Mouse (Mus musculus) urinary bladder, postnatal 36 days (tissue): Measurements from ENCODE around the gene Snx9.

ENCODE experiments used
- DNase-seq, 2 experiments: peaks; one replicate each; pipeline ENCODE4 v3.0.0; 2022; ENCODE audit warnings: low spot score in 2 of 2, mixed read lengths in 1 of 2

Gene Snx9

DNA sequence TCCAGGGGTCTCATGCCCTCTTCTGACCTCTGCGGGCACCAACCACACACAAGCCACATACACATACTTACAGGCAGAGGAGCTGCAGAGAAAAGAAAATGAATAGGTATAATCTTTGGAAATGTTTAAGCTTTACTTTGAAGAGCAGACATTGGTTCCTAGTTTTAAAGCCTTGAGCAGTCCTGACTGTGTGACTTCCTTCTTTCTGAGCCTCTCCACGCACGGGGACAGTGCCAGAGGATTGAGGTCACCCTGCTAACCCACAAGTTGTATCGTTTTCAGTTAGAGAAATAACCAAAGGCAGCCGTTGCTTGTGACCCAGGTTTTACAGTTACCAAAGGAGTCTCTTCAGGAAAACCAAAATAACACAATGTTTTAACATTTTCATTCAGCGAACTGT, 87.9 kb downstream of the Snx9 start:
- DNase-seq = no peak

DNA sequence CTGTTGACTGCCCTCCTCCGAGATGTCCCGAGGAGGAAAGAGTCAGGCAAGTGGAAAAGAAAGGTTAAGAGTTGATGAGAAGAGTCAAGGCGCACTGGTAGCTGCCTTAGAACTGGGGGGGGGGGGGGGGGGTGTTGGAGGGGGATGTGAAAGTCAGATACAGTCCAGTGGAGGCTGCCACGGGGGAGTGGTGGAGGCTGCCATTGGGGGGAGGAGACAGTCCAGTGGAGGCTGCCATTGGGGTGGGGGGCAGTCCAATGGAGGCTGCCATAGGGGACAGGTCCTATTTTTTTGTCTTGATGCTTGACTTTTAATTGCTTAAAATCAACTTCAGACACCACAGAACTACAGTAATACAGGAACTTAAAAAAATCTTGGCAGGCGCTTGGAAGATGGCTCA, 91.0 kb downstream of the Snx9 start:
- no peak for DNase-seq

DNA sequence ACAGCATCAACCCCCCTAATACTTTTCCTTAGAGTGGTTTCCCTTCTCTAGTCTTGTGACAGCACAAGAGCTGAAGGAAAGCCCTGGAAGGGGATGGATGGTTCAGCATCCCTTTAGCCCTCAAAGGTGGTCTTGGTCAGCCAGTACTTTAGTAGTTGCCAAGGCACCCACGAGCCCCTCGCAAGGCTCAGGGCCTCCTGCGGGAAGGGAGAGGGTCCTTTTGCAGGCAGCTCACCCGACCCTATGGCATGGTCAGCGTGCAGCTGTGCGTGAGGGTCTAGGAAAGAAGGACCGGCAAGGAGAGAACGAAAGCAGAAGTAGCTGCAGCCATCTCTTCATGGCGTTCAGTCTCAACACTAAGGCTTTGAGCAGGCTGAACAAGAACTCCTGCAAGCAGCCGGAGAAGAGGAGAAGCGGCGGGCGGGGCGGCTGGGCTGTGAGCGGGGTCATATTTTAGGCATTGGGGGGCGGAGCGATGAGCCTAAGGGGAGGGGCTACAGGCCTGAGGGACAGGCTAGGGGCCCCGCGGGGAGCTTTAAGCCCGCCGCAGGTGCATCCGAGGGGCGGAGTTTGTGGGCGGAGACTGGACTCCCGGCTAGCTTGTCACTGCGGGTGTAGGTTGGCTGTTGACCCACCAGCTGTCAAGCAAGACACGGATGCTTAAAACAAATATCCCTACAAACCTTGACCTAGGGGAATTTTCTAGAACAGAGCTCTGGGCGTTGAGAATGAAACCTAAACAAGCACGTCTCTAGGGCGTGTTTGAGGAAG, 93.6 kb downstream of the Snx9 start:
- DNase-seq = peak; percentile 77 to 86

DNA sequence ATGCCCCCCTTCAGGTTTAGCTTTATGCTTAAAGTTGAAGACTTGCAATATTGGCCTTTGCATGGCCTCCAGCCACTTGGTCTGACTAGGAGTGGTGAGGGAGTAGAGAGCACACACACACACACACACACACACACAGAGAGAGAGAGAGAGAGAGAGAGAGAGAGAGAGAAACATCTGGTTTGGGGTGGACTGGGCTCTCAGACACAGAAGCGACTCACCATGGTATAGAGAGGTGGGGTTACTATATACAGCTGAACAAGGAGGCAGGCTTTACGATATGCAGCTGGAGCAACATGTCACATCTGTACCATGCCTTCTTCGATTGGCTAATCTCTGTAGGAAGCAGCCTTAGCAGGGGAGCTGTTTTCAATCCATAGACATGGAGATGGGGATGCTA, 94.6 kb downstream of the Snx9 start:
- no peak for DNase-seq

DNA sequence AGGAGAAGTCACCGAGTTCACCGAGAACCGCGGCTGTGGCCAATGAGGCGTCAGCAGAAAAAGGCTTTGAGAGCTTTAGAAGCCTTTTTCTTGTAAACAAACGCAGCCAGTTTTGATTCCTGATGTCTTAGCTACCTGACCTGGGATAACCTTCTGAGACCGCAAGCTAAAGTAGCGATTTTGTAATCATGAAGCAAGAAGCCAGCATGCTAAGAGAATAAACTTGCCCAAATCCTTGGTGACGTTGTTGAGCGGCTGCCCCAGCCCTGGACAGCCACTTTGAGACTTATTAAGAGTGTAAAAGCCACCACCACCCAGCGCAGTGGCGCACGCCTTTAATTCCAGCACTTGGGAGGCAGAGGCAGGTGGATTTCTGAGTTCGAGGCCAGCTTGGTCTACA, 95.1 kb downstream of the Snx9 start:
- peak in 1 of 2 experiments; percentile 37 for DNase-seq

DNA sequence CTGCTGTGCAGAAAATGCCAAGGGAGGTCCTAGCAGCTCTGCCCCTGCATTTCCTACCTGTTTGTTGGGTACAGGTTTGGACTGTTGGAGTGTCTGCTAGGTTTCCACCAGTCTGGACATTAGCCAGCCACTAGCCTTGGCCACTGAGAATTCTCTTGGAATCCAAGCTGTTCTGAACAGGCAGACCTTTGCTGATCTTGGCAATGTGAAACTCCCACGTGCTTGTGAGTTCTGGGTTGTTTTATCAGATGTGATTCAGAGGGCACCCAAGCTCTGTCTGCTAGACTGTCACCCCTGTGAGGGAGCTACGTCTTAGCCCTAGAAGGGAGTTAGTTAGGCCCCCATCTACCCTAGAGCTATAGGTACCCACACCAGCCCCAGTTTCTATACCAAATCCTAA, 96.3 kb downstream of the Snx9 start:
- peak in 1 of 2 experiments; percentile 35 for DNase-seq

DNA sequence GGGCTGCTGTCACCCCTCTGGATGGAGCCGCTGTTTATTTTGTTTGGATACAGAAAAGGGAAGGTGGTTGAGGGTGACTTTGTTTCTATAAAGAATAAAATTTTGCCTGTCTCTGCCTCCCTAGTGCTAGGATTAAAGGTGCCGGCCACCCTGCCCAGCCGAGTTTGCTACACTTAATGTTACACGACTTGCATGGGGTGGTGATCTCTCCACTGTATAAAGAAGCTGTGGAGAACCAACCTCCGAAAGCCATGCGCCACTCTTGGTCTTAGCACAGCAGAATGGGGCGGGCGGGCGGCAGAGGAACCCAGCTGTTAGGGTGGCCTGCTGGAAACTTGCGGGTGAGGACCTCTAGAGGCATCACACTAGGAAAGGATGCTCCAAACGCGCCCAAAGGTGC, 98.7 kb downstream of the Snx9 start:
- no peak for DNase-seq

DNA sequence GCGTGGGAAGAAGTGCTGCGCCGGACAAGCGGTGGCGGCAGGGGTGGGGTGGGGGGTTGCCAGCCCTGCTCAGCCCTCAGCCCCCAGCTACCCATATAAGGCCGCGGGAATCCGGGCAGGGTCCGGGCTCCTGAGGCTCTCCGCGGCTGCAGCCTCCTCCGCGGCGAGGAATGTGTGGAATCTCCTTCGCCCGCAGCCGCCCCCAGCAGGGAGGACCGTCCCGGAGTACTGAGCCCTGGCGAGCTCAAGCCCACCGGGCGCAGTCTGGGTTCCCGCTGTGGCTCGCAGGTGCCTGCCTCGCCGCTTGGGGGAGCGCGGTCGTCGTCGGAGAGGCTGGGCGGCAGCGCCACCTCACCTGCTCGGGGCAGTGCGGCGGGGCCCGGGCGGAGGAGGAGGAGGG, 99.7 kb downstream of the Snx9 start:
- peak; percentile 79 to 82 for DNase-seq

DNA sequence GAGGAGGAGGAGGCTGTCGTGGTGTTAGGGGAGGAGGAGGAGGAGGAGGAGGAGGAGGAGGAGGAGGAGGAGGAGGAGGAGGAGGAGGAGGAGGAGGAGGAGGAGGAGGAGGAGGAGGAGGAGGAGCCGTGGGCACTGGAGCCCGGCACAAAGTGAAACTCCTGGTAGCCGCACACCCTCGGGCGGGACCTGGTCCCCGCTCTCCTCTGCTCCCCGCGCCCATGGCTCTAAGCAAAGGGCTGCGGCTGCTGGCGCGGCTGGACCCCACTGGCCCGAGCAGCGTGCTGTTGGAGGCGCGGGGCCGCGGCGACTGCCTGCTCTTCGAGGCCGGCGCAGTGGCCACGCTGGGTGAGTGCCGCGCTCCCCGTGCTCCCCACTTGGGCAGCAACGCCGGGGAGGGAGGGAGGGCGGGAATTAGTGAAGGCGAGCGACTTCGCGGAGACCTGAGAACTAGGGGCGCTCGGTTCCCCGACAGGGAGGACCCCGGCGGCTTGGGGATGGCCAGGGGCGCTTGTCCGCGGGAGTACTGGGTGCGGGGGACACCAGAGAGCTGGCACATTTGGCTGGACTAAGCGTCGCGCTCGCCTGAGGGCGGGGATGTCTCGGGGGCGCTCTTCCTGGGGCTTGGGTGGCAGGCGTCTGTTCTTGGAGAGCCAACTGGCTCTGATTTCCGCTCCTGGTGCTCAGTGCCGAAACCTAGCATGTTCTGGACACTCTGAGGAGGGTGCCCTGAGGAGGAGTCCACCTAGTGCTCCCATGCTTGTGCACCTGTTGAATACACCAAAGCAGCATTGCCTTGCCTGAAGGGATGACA, 100.3 kb downstream of the Snx9 start, which contains the start of gene Synj2:
Gene Synj2, plus strand, starts transcription at position 51 of the 814 bp plus-strand sequence.
- DNase-seq = peak; percentile 56 to 73

DNA sequence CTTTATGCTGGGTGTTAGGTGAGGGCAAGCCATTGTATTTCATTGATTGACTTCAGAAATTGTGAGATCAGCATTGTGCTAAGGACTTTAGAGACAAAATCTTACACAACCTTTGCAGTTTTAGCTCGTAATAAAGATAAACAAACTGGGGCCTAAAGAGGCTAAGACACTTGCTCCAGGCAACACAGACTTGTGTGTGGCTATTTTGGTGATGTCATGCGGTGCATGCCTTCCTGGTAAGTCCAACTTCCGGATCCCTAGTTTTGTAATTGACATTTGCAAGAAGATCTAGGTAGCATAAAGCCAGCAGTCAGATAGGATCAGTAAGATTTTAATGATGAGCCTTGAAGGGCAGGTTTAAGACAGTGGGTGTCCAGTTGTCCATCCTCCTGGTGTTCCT, 101.0 kb downstream of the Snx9 start:
- no peak for DNase-seq

DNA sequence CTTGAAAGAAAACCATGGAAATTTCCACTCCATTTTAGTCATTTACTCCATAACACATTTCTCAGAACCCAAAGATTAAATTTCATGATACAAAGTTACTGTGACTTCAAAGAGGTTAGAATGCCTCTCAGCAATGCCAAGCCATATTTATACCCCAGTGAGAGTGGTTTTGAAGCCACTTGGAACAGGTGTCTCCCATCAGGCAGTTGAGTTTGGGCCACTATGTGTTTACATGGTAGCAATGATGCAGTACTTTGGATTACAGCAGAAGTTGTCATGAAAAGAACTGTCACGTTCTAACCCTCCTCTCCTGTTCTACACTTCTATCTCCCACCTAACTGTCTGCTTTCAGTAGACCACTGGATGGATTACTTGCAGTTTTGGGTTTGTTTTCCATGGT, 101.9 kb downstream of the Snx9 start:
- DNase-seq = no peak

DNA sequence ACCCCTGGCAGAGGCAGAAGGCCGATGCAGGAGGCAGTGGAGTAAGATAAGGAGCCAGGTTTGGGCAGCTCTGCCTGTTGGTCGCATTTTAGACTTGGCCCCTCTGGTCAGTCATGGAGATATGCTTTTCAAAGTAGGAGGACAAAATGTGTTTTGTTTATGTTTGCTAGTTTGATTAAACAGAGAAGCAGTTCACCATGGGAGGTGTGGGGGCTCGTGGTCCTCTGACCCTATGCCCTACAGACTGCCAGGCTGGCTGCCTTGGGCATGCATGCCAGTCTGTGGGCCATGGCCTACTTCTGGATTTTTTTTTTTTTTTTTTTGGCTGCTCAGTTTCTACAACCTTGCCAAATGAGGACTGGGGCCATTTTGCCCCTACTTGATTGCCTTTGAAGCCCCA, 105.9 kb downstream of the Snx9 start:
- no peak for DNase-seq

DNA sequence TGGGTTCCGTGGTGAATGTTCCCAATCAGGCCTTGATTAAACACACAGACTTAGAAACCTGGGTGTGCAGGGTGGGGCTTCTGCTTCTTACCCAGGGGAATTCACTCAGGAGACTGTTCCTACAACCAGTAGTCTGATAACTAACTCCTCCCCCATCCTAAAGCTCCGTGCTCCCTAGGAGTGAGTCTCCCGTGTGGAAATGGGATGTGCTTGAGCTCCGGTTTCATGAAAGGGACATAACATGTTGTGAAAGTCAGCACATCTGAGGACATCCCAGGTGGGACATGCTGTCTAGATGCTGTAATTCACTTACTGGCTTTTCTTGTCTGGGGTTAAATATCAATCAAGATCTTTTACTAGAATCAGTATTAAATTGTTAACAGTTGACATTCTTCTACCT, 111.3 kb downstream of the Snx9 start:
- DNase-seq = no peak

DNA sequence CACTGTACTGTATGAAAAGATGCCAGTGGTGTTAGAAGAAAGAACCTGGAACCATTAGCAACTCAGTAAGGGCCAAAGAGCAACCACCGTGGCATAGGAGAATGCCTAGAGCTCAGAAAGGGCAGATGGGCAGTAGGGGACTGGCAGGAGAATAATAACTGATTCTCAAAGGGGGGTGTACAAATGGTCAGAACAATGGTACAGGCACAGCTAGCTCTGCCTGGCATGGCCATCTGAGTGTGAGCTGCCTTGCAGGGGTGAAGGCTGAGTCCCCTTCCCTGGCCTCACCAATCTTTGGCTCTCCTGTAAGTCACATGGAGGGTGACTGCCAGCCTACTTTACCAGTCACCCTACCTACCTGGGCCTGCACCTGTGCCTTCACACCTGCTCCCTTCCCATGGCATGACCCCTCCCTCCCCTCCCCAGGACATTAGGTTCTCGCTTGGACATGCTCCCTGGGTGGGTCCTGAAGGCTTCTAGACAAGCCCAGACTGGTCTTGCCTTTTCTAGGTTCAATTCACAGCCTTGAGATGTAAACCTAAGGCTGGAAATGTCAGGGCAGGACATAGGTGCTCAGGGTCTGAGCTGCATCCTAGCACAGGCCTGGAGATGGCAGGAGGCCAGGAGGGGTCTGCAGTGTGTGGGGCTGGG, 115.3 kb downstream of the Snx9 start:
- DNase-seq = no peak

DNA sequence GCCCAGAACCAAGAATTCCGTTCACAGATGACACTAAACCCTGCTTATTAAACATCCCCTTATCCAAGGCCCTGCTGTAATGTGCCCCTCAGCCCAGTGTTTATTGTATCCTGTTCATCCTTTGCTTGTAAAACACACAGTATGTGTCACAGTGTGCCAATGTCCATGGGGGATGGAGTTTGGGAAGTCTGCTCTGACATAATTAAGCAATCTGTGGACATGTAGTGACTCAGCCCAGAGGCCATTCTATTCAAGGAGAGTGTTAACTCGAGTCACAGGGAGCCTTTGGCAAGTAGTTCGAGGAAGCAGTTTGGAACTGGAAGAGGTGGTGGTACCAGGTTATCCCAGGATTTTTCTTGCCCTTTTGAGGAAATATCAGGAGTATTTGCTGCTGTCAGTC, 116.0 kb downstream of the Snx9 start:
- DNase-seq = no peak

DNA sequence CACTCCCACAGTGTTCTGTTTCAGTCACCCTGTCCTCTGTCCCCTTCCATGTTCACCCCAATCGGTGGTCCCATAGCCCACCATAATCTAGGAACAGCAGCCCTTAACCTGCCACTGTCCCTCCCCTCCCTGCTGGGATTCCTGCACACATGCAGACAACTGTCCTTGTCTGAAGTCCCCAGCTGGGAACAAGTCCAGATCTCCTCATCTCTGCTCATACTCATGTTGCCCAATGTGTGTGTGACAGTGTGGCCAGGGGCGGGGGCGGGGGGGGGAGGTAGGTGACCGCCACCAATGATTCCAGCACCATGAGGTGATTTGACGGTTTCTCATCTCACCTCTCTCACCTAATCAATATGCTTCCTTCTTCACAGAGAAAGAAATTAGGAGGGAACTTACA, 117.1 kb downstream of the Snx9 start:
- no peak for DNase-seq

DNA sequence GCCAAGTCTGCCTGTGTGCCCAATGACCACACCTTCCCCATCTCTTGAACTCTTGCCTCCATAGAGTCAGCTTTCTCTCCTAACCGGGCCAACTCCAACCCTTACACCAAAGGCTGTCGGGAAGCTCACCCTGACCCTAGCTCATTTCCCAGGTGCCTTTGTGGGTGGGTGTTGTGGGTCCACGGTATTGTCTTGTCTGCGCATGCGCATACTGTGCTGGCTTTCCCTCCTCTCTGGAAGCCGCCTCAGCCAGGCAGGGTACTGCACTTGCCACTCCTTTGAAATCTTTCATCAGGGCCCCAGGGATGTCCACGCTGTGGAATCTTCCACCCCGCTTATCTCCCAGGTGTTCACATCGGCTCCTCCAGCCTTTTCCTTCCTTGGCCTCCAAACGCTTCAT, 117.5 kb downstream of the Snx9 start:
- DNase-seq = peak in 1 of 2 experiments; percentile 35

DNA sequence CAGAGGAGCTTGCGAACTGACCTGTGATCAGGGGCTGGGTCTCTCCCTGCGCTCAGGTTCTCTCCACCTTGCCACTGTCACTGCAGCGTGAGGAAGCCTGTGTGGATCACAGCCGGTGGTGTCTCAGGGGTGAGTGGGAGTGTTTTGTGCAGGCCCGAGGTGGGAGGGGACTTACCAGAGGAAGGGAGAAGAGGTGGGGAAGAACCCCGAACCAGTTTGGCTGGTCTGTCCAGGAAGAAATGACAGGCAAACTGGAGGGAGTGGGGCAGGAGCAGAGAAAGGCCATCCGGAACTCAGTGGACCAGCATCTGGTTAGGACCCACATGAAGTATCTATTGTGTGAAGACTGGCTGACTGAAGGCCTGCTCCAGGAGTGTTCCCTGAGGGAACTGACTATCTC, 118.0 kb downstream of the Snx9 start:
- DNase-seq = peak; percentile 72 to 78

DNA sequence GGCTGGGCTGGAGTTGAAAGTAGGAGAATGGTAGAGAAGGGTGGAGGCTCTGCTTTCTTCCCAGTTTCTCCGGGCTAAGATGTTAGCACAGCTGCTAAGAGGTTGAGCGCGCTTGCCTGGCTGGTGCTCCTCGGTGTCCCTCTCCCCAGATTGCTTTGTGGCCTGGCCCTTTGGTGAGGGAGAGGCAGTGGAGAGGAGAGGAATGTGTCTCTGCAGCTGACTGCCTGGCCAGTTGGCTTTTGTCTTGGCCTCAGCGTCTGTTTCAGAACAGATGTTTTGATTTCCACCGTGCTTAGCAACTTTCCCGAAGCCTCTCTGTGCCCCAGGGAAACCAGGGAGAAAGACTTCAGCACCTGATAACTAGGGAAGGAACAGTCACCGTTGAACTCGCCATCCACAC, 118.7 kb downstream of the Snx9 start:
- DNase-seq = no peak

DNA sequence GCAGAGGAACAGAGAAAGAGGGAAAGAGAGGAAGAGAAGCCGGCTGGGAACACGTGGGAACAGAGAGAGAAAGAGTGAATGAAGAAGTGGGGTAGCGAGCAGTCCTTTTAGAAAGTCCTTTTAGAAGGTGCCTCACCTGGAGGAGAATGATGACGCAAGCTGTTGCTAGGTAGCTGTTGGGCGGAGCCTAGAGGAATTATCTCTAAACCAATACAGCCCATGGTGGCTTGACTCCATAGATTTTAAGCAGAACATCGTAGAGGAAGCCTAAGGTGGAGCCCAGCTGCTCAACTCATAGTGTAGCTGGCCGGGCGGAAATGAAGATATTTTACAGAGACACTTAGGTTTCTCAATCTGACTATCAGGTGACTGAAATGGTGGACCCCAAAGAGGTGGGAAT, 122.6 kb downstream of the Snx9 start:
- no peak for DNase-seq

DNA sequence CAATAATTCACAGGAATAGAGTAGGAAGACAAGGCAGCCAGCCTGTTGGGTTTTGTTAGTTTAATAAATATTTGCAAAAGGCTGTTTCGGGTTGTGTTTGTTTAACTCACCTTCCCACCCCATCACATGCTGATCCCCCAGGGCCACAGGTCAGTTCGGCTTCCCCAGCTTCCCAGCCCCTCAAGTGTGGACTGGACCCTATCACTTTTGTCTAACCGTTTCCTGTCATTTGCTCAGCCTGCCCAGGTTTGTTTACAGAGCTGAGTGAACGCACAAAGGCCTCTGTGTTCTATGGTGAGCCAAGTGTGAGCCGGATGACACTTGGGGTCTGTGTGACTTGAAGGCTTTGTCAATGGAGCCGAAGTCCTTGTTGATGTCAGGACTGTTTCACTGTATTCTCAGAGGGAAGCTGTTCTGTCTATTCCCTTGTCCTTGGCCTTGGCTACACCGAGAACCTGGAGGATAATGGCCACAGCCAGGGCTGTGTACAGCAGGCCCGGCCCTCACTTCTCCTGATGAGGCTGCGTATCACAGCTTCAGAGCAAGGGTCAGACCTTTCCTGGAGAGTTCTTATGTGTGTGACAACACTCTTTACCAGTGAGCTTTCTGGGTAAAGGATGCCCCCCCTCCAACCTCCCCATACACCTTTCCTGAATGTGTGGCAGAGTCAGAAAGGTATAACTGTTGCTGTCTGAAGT, 124.1 kb downstream of the Snx9 start:
- DNase-seq = no peak

DNA sequence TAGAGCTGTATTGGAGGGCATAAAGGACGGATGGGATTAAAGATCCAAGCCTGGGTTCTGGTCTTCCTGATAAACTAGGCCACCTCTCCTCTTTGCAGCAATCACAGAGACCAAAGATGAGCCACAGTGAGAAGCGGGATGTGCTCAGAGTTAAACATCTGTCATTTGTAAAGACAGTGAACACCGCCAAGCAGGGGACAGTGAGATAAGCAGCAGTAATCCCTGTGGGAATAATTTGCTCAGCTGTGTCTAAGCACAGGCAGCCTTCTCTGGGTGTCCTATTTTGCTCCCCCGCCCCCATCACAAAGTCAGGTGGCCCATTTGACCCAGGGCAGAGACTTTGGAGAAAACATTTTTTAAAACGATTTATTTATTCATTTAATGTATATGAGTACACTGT, 125.6 kb downstream of the Snx9 start:
- no peak for DNase-seq
